Mouse (Mus musculus): ENCODE results near the gene Esam. TPM values are rescaled to one million over a fixed set of nuclear protein-coding genes. Genes with fewer than 3 reads are reported as not detected.

Esam gene
- total RNA-seq, 2 experiments from 2014 or later = not detected

Other genes with a start within 250 kb of the Esam start
- gene Ccdc15, start 179.6 kb upstream of the Esam start, total RNA-seq (2015; ENCODE audit: low replicate concordance) = 0.96 and 8.2 TPM in 2 replicates
- gene Ccdc15, start 179.6 kb upstream of the Esam start, total RNA-seq (2017; ENCODE audit: low replicate concordance) = 2.6 and 4.6 TPM in 2 replicates
- not detected in 2 replicates for gene Hepacam, start 160.7 kb upstream of the Esam start, total RNA-seq (2015; ENCODE audit: low replicate concordance)
- gene Hepacam, start 160.7 kb upstream of the Esam start, total RNA-seq (2017; ENCODE audit: low replicate concordance) = not detected in 2 replicates
- not detected in 2 replicates for gene Robo4, start 126.2 kb upstream of the Esam start, total RNA-seq (2015; ENCODE audit: low replicate concordance)
- gene Robo4, start 126.2 kb upstream of the Esam start, total RNA-seq (2017; ENCODE audit: low replicate concordance) = not detected in 2 replicates
- gene Robo3, start 94.8 kb upstream of the Esam start, total RNA-seq (2015; ENCODE audit: low replicate concordance) = not detected in 2 replicates
- gene Robo3, start 94.8 kb upstream of the Esam start, total RNA-seq (2017; ENCODE audit: low replicate concordance) = not detected in 2 replicates
- 2.3 and 2.5 TPM in 2 replicates for gene Msantd2, start 38.8 kb upstream of the Esam start, total RNA-seq (2015; ENCODE audit: low replicate concordance)
- 8.2 and 10.7 TPM in 2 replicates for gene Msantd2, start 38.8 kb upstream of the Esam start, total RNA-seq (2017; ENCODE audit: low replicate concordance)
- not detected in 2 replicates for gene Vsig2, start 11.2 kb downstream of the Esam start, total RNA-seq (2015; ENCODE audit: low replicate concordance)
- gene Vsig2, start 11.2 kb downstream of the Esam start, total RNA-seq (2017; ENCODE audit: low replicate concordance) = not detected in 2 replicates
- 1.7 TPM in 1 of 2 replicates, not detected in the other for gene Nrgn, start 24.8 kb downstream of the Esam start, total RNA-seq (2015; ENCODE audit: low replicate concordance)
- gene Nrgn, start 24.8 kb downstream of the Esam start, total RNA-seq (2017; ENCODE audit: low replicate concordance) = 2.9 TPM in 1 of 2 replicates, not detected in the other
- gene Siae, start 27.6 kb downstream of the Esam start, total RNA-seq (2015; ENCODE audit: low replicate concordance) = 1.7 and 1.9 TPM in 2 replicates
- 1.4 and 2.6 TPM in 2 replicates for gene Siae, start 27.6 kb downstream of the Esam start, total RNA-seq (2017; ENCODE audit: low replicate concordance)
- gene Spa17, start 85.6 kb downstream of the Esam start, total RNA-seq (2015; ENCODE audit: low replicate concordance) = not detected in 2 replicates
- 1.4 TPM in 1 of 2 replicates, not detected in the other for gene Spa17, start 85.6 kb downstream of the Esam start, total RNA-seq (2017; ENCODE audit: low replicate concordance)
- gene Tbrg1, start 129.2 kb downstream of the Esam start, total RNA-seq (2015; ENCODE audit: low replicate concordance) = 23.0 and 26.5 TPM in 2 replicates
- 17.6 and 24.1 TPM in 2 replicates for gene Tbrg1, start 129.2 kb downstream of the Esam start, total RNA-seq (2017; ENCODE audit: low replicate concordance)
- gene Panx3, start 141.2 kb downstream of the Esam start, total RNA-seq (2015; ENCODE audit: low replicate concordance) = not detected in 2 replicates
- not detected in 2 replicates for gene Panx3, start 141.2 kb downstream of the Esam start, total RNA-seq (2017; ENCODE audit: low replicate concordance)
- gene Olfr160, start 188.2 kb downstream of the Esam start, total RNA-seq (2015; ENCODE audit: low replicate concordance) = not detected in 2 replicates
- gene Olfr160, start 188.2 kb downstream of the Esam start, total RNA-seq (2017; ENCODE audit: low replicate concordance) = not detected in 2 replicates
- gene Olfr874, start 217.0 kb downstream of the Esam start, total RNA-seq (2015; ENCODE audit: low replicate concordance) = not detected in 2 replicates
- gene Olfr874, start 217.0 kb downstream of the Esam start, total RNA-seq (2017; ENCODE audit: low replicate concordance) = not detected in 2 replicates
- not detected in 2 replicates for gene Olfr875, start 243.8 kb downstream of the Esam start, total RNA-seq (2015; ENCODE audit: low replicate concordance)
- not detected in 2 replicates for gene Olfr875, start 243.8 kb downstream of the Esam start, total RNA-seq (2017; ENCODE audit: low replicate concordance)